Mouse (Mus musculus) stomach, embryonic 14.5 days (tissue): ENCODE results near the gene Gm45194. TPM values are rescaled to one million over a fixed set of nuclear protein-coding genes. Genes with fewer than 3 reads are reported as not detected.

Experiments
- ATAC-seq: fragments of 200-750 bp; cut with Nextera tagmentation; 2 replicates; pipeline ENCODE4 v1.8.0; 2017; ENCODE audit warnings: low read depth, moderate TSS enrichment; ENCODE audit not compliant: insufficient number of reproducible peaks, insufficient read depth, low FRiP score
- H3K27ac ChIP-seq: fragments of 300-500 bp; sonication (generic); 2 replicates; pipeline ENCODE4 v1.5.1; 2014; ENCODE audit warnings: mild to moderate bottlenecking, low read length, moderate library complexity, mixed read lengths
- H3K27me3 ChIP-seq: fragments of 300-500 bp; sonication (generic); 2 replicates; pipeline ENCODE4 v1.6.1; 2014; ENCODE audit warnings: low read length, control low read depth, mixed read lengths; ENCODE audit not compliant: control insufficient read depth, insufficient read depth
- H3K36me3 ChIP-seq: fragments of 300-500 bp; sonication (generic); 2 replicates; pipeline ENCODE4 v1.6.1; 2014; ENCODE audit warnings: mild to moderate bottlenecking, control low read depth, low read length, moderate library complexity, mixed read lengths; ENCODE audit not compliant: control insufficient read depth, insufficient read depth
- H3K4me1 ChIP-seq: fragments of 300-500 bp; sonication (generic); 2 replicates; pipeline ENCODE4 v1.6.1; 2014; ENCODE audit warnings: low read length, control low read depth, mixed read lengths; ENCODE audit not compliant: control insufficient read depth, insufficient read depth
- H3K4me2 ChIP-seq: fragments of 300-500 bp; sonication (generic); replicated peaks from 2 replicates; pipeline ENCODE4 v1.6.1; 2014; ENCODE audit warnings: low read depth, low read length, control low read depth
- H3K4me3 ChIP-seq: fragments of 300-500 bp; sonication (generic); 2 replicates; pipeline ENCODE4 v1.5.1; 2014; ENCODE audit warnings: low read depth, low read length, control low read depth
- H3K9ac ChIP-seq: fragments of 300-500 bp; sonication (generic); replicated peaks from 2 replicates; pipeline ENCODE4 v1.6.1; 2014; ENCODE audit warnings: low read depth, mild to moderate bottlenecking, control low read depth, low read length, moderate library complexity, mixed read lengths
- H3K9me3 ChIP-seq: fragments of 300-500 bp; sonication (generic); 2 replicates; pipeline ENCODE4 v1.6.1; 2016; ENCODE audit warnings: low read depth, low read length, control low read depth; ENCODE audit not compliant: control insufficient read depth
- WGBS: fragments of 180-500 bp; shearing (Covaris S2); extraction: QIAGEN DNeasy Blood & Tissue Kit; methylation state at CpG from one replicate; pipeline ENCODE4 v1.1.7; 2014; 5-methylcytosine and 5-hydroxymethylcytosine counted together
- polyA plus RNA-seq: library from polyadenylated mRNA; unstranded; fragments of >200 nt; fragmentation: Nextera tagmentation; extraction: Ambion mirVana; gene quantifications from 2 replicates; pipeline ENCODE4 v1.2.1, GENCODE M21; 2014

The Gm45194 gene
- 0.67 and 0.86 TPM in 2 replicates for polyA plus RNA-seq

DNA sequence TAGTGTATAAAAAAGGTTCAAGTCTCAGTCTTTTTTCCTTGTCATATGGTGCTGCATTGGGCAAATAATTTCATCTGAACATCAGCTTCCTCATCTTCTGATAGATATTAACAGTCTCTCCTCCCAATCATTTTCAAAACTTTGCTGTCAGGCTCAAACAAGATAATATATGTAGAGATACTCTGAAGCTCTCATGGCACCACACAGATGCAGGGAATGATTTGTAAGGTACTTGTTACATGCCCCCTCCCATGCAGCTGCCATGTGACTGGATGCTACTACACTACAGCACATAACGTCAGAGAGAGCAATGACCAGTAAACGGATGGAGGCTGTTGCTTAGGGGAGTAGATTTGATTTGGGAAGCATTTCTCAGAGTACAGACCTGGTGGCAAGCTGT is at the start of gene Gm45194:
Gene Gm45194, plus strand, starts transcription at position 301 of the 400 bp plus-strand sequence.
- ATAC-seq = no peak
- Histone ChIP-seq H3K36me3 (no peaks in the 10 kb centered on the region), H3K9ac (no peak within 1 kb of the TSS), H3K4me3 (no peak within 1 kb of the TSS), H3K27ac (no peak within 1 kb of the TSS), H3K4me2 (no peak within 1 kb of the TSS), H3K4me1 (no peaks in the 10 kb centered on the region), H3K9me3 (no peaks in the 10 kb centered on the region), H3K27me3 (no peaks in the 10 kb centered on the region)
- WGBS = 29% methylated on average over 2 of the region's 2 CpGs

DNA sequence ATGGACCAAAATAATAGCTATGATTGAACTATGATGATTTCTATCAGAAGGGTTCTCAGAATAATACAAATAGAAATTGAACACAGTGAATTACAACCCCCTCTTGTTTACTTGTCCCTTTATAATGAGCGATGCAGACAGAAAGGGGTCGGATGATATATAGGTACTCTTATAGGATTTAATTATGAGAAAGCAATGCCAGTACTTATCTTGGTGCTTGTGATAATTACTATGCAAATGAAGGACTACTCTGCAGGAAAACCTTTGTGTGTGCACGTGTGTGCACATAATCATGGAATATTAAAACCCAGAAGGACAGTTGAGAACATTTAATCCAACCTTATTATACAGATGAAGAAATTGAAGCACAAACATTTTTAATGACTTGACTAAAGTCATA is 35.3 kb upstream of the Gm45194 start:
- Histone ChIP-seq H3K27me3 (no peaks in the 10 kb centered on the region), H3K27ac (no peak overlapping the region), H3K9me3 (no peaks in the 10 kb centered on the region), H3K4me3 (no peak overlapping the region), H3K36me3 (no peaks in the 10 kb centered on the region), H3K4me1 (no peaks in the 10 kb centered on the region), H3K4me2 (no peak overlapping the region), H3K9ac (no peak overlapping the region)
- WGBS = 70% methylated on average over 3 of the region's 3 CpGs
- no peak for ATAC-seq

DNA sequence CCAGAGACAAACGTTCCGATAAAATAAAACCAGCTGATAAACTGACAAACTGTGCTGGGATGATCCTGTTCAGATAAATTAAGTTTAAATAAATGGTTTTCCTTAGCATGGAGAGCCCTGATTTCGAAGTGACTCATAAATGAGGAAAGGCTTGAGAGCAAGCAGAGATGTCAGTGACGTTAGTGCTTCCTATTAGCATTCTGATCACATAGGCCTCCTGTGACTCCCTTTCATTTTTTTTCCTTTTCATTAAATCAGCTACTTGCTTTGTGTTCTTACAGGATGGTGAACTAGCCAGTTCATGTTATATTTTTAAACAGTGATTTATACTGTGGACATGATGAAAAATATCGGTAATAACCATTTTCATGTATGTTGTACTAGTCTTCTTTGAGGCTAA is 9.9 kb upstream of the Gm45194 start:
- Histone ChIP-seq H3K27ac (no peak overlapping the region), H3K4me3 (no peak overlapping the region), H3K9ac (no peak overlapping the region), H3K4me1 (no peaks in the 10 kb centered on the region), H3K4me2 (no peak overlapping the region), H3K27me3 (no peaks in the 10 kb centered on the region), H3K36me3 (no peaks in the 10 kb centered on the region), H3K9me3 (no peaks in the 10 kb centered on the region)
- ATAC-seq = no peak
- 78% methylated on average over 5 of the region's 5 CpGs for WGBS

DNA sequence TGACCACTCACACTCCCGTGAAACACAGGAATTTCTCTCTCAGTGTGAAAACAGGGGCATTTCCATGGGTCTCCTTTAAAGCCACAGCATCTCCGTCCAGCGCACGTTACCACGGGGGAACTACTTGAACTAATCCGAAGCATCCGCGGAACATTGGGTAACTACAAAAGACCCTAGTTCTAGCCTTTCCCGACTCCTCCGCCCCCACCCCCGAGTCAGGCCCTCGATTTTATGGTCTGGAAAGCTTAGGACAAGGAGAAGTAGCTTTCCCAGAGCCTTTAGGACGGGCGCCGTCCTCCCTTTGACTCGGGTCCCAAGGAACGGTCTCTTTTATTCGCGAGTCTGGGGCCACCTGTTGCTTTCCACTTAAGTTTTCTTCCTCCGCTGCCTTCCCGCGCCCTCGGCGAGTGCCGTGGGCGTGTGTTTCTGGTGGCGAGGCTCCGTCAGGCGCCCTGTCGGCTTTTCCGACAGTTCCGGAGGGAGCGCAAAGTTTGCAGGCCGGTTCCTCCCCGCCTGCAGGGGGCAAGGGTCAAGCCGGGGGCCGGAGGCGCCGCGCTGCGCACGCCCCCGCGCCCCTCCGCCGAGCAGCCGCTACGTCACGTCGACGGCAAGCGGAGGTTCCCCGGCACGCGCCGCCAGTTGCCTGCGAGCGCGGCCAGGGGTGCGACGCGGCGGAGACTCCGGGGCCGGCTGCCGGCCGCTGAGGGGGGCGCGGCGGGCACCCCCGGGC is 3.3 kb downstream of the Gm45194 start:
- H3K9ac ChIP-seq = no peak overlapping the region
- peak overlapping the region; percentile 62 for H3K4me2 ChIP-seq
- peak overlapping the region; percentile 33 for H3K4me3 ChIP-seq
- ATAC-seq = no peak
- 24% methylated on average over 56 of the region's 71 CpGs for WGBS
- no peaks in the 10 kb centered on the region for H3K27me3 ChIP-seq
- no peaks in the 10 kb centered on the region for H3K9me3 ChIP-seq
- no peaks in the 10 kb centered on the region for H3K4me1 ChIP-seq
- H3K27ac ChIP-seq = no peak overlapping the region
- no peaks in the 10 kb centered on the region for H3K36me3 ChIP-seq

DNA sequence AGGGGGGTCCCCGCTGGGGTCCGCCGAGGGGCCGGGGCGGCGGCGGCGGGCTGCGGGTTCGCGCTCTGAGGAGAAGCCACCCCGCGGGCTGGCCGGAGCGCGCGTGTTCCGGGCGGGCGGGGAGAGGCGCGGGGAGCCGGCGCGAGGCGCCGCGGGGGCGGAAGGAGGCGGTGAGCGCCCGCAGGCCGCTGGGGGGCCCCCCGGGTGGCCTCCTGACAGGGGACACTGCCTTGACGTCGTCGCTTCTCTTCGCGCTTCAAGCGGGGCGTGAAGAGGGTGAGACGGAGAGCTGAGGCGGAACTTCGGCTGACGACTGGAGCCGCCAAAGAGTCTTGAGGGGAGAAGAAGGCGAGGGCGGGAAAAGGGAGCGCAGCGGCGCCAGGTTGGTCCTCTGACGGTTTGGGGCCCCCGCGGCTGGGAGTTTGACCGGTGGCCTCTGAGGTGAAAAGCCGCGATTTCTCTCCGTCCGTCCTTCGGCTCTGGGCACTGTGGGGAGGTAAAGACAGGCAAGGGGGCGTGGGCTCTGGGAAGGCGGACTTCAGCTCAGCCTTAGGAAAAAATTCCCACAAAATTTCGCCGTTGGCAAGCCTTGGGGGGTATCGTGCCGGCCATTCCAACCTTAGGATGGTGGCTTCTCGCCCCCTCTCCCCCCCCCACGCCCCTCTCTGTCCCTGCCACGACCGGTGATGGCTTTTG is 4.0 kb downstream of the Gm45194 start:
- Histone ChIP-seq H3K27ac (no peak overlapping the region), H3K9me3 (no peaks in the 10 kb centered on the region), H3K27me3 (no peaks in the 10 kb centered on the region), H3K36me3 (no peaks in the 10 kb centered on the region), H3K9ac (no peak overlapping the region), H3K4me1 (no peaks in the 10 kb centered on the region), H3K4me3 (peak overlapping the region; percentile 33), H3K4me2 (peak overlapping the region; percentile 62)
- ATAC-seq = no peak; the same call in 1 of the 2 replicates
- 32% methylated on average over 53 of the region's 70 CpGs for WGBS

DNA sequence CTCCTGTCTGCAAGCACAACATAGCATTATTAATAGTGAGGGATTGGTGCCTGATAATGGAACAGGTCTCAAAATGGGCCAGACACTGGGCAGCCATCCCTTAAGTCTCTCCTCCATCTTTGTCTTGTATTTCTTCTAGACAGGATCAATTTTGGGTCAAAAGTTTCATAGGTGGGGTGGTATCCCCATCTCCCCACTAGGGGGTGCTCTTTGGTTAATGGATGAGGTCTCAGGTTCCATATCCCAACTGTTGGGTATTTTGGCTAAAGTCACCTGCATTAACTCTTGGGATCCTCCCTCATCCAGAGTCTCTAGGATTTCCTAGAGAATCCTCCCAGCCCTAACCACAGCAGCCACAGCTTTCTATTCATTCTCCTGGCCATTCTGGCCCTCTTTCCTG is 26.2 kb downstream of the Gm45194 start:
- H3K4me1 ChIP-seq = no peaks in the 10 kb centered on the region
- no peak overlapping the region for H3K27ac ChIP-seq

DNA sequence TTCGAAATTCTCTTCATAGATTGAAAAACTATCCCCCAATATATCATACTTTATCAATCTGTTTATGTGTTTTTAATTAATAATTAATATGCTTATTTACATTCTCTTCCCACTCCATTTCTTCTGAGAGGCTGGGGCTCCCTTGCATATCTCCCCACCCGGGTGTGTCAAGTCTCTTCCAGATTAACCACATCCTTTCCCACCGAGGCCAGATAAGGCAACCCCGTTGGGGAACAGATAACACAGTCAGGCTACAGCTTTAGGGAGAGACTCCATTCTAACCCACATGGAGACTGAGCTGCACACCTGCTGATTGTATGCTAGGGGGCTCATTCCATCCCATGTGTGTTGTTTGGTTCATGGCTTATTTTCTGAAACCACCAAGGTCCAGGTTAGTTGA is 69.7 kb downstream of the Gm45194 start:
- Histone ChIP-seq H3K4me2 (no peak overlapping the region), H3K4me1 (no peaks in the 10 kb centered on the region), H3K27me3 (no peaks in the 10 kb centered on the region), H3K9me3 (no peaks in the 10 kb centered on the region), H3K4me3 (no peak overlapping the region), H3K36me3 (no peaks in the 10 kb centered on the region), H3K9ac (no peak overlapping the region), H3K27ac (no peak overlapping the region)
- no peak for ATAC-seq
- 69% methylated on average over 4 of the region's 4 CpGs for WGBS

More for the DNA sequence above, 26.2 kb downstream of the Gm45194 start:
- Histone ChIP-seq H3K9ac (no peak overlapping the region), H3K27me3 (no peaks in the 10 kb centered on the region), H3K4me2 (no peak overlapping the region), H3K4me3 (no peak overlapping the region), H3K36me3 (no peaks in the 10 kb centered on the region), H3K9me3 (no peaks in the 10 kb centered on the region)
- ATAC-seq = no peak

DNA sequence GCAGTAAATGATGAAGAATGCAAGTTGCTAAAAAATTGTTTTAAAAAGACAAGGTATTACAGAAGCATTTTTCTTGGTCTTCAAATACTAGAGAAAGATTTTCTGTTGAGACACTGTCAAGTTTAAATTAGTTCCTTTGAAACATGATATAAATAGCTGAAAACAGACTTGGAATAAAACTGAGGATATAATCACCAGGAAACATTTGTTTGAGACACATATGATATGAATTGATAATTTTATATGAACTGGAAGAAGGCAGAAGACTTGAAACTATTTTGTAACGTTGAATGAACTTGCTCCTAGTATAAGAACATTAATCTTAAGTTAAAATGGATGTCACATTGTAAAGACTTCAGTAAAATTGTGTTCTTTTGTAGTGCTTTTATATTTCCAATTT is 108.5 kb downstream of the Gm45194 start:
- no peak overlapping the region for H3K4me3 ChIP-seq
- ATAC-seq = no peak
- no peaks in the 10 kb centered on the region for H3K9me3 ChIP-seq
- no peaks in the 10 kb centered on the region for H3K36me3 ChIP-seq
- H3K27ac ChIP-seq = no peak overlapping the region
- 21% methylated on average over 1 of the region's 1 CpGs for WGBS
- H3K27me3 ChIP-seq = no peaks in the 10 kb centered on the region
- no peak overlapping the region for H3K4me2 ChIP-seq
- H3K9ac ChIP-seq = no peak overlapping the region
- no peaks in the 10 kb centered on the region for H3K4me1 ChIP-seq
